Mouse (Mus musculus): ENCODE results near the gene Gm11032.

- TF ChIP-seq POLR2A (IDR thresholded peaks at IDR 0.05; ENCODE audit: control insufficient read depth, extremely low read depth, insufficient read depth, low read length, poor library complexity) (no peak), CTCF (IDR thresholded peaks at IDR 0.05; ENCODE audit: borderline replicate concordance, control insufficient read depth, extremely low read depth, insufficient read depth, low read length, poor library complexity) (no peak)
These were observed 15.4 kb upstream of the Gm11032 start for GRCm38 (mm10) chr11:4604441-4604840.
